Mouse (Mus musculus) cerebellum, adult 9-10 months (tissue): Measurements from ENCODE around the gene Tyro3.

Experiments used
- DNase-seq: peaks from one replicate; pipeline ENCODE4 v3.0.0; 2022

Tyro3 gene

GRCm38 (mm10) chr2:119864484-119864883 lies 67.0 kb downstream of the Tyro3 start:
- no peak for DNase-seq
